Mouse (Mus musculus): ENCODE measurements around the gene Mtch2.

GRCm38 (mm10) chr2:90877584-90878259 is 30.8 kb downstream of the Mtch2 start:
- TF ChIP-seq POLR2A (IDR thresholded peaks at IDR 0.05; ENCODE audit: extremely low read depth, insufficient read depth, low read length) (no peak), CTCF (IDR thresholded peaks at IDR 0.05; ENCODE audit: low read depth, low read length) (no peak)
